Mouse (Mus musculus): Measurements from ENCODE around the gene Zfp644. TPM values are rescaled to one million over a fixed set of nuclear protein-coding genes. Genes with fewer than 3 reads are reported as not detected.

Gene Zfp644
- total RNA-seq, 1 experiment from 2014 or later: 70.9 TPM

- no peak for DNase-seq
Measured at GRCm38 (mm10) chr5:106660867-106661266, 36.2 kb downstream of the Zfp644 start.

- DNase-seq: no peak
Measured at GRCm38 (mm10) chr5:106652790-106653328, 44.2 kb downstream of the Zfp644 start.

GRCm38 (mm10) chr5:106652220-106652753, 44.8 kb downstream of the Zfp644 start:
- DNase-seq: no peak

- no peak for DNase-seq
Measured at GRCm38 (mm10) chr5:106649995-106650394, 47.1 kb downstream of the Zfp644 start.

- DNase-seq: no peak
Measured at GRCm38 (mm10) chr5:106649441-106649840, 47.6 kb downstream of the Zfp644 start.

GRCm38 (mm10) chr5:106643434-106643833, 53.7 kb downstream of the Zfp644 start:
- DNase-seq: no peak

GRCm38 (mm10) chr5:106641876-106642275, 55.2 kb downstream of the Zfp644 start:
- DNase-seq: no peak

GRCm38 (mm10) chr5:106640235-106640809, 56.8 kb downstream of the Zfp644 start:
- DNase-seq: no peak

GRCm38 (mm10) chr5:106639627-106640026, 57.5 kb downstream of the Zfp644 start:
- DNase-seq: no peak

- no peak for DNase-seq
Measured at GRCm38 (mm10) chr5:106636423-106636946, 60.6 kb downstream of the Zfp644 start.

- no peak for DNase-seq
Measured at GRCm38 (mm10) chr5:106628369-106629149, 68.5 kb downstream of the Zfp644 start.

- DNase-seq: no peak
Measured at GRCm38 (mm10) chr5:106623337-106623736, 73.8 kb downstream of the Zfp644 start.

GRCm38 (mm10) chr5:106622193-106622592, 74.9 kb downstream of the Zfp644 start:
- DNase-seq: no peak

GRCm38 (mm10) chr5:106620446-106620845, 76.6 kb downstream of the Zfp644 start:
- no peak for DNase-seq

- DNase-seq: no peak
Measured at GRCm38 (mm10) chr5:106615006-106615405, 82.1 kb downstream of the Zfp644 start.

- no peak for DNase-seq
Measured at GRCm38 (mm10) chr5:106614570-106614969, 82.5 kb downstream of the Zfp644 start.

- no peak for DNase-seq
Measured at GRCm38 (mm10) chr5:106612151-106612550, 84.9 kb downstream of the Zfp644 start.

- DNase-seq: no peak
Measured at GRCm38 (mm10) chr5:106608798-106609197, 88.3 kb downstream of the Zfp644 start, which contains the start of gene Gm17304. Gm17304 (plus strand) TSS chr5:106609098.

- no peak for DNase-seq
Measured at GRCm38 (mm10) chr5:106607081-106607480, 90.0 kb downstream of the Zfp644 start.

- no peak for DNase-seq
Measured at GRCm38 (mm10) chr5:106605096-106605495, 92.0 kb downstream of the Zfp644 start.

GRCm38 (mm10) chr5:106604381-106604780, 92.7 kb downstream of the Zfp644 start:
- no peak for DNase-seq

GRCm38 (mm10) chr5:106599482-106599881, 97.6 kb downstream of the Zfp644 start:
- no peak for DNase-seq

- DNase-seq: no peak
Measured at GRCm38 (mm10) chr5:106597472-106597871, 99.6 kb downstream of the Zfp644 start.
